Mouse (Mus musculus) T-helper 17 cell (primary cell): ENCODE results near the gene Pate2.
"Not testable (repeated sequence)": the region's sequence is repeated elsewhere in the genome, so short reads cannot be mapped to it uniquely, and the experiment has no call there.

Experiments
- in situ Hi-C, 2 experiments: fragments of 300-600 bp; cut with MboI, MseI; formaldehyde crosslinking; loops; 1 replicate in 1 of 2; 2 replicates in 1 of 2; pipeline ENCODE4 v1.15.1; 2025; ENCODE audit warnings: high pct_unique_total_duplicates in 2 of 2

Gene Pate2

DNA sequence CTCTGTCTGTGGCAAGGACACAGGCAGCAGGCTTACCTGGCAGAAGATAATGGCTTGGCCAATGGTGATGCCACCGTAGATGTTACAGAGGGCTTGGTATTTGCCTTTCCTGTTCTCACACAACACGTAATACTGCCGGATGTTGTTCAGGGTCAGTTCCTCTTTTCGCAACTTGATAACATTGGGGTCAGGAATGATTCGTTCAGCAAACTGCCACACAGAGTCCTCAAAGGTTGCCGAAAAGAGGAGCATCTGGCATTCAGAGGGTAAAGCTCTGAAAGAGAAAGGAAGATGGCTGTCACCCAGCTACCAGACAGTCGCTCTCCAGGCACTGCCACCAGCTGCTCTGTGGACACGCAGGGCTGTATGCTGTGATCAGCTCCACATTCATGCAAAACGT, 23.3 kb upstream of the Pate2 start:
- in situ Hi-C loops, result loop anchor here in 1 of 2 experiments (25.0 kb wide), 1 partner anchor 534 kb away; no protein-coding TSS in a partner anchor

DNA sequence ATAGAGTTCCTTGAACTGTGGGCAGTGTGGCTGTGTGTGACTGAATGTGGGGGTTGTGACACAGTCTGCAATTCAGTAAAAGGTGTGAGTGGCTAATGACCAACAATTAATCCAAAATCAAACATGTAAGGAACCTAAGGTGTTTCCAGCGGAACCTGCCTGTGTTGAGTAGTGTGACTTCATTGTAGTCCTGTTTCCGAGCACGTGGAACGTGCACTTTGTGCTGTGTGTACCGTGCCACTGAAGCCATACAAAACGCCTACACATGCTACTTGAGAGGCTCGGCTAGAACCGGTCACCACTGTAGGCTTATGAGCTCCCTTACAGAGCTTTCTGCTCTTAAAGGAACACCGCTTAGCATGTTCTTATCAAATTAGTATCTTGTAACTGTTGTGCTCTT, 21.6 kb upstream of the Pate2 start:
- in situ Hi-C loops, result loop anchor here in 1 of 2 experiments (25.0 kb wide), 1 partner anchor 536 kb away; no protein-coding TSS in a partner anchor

DNA sequence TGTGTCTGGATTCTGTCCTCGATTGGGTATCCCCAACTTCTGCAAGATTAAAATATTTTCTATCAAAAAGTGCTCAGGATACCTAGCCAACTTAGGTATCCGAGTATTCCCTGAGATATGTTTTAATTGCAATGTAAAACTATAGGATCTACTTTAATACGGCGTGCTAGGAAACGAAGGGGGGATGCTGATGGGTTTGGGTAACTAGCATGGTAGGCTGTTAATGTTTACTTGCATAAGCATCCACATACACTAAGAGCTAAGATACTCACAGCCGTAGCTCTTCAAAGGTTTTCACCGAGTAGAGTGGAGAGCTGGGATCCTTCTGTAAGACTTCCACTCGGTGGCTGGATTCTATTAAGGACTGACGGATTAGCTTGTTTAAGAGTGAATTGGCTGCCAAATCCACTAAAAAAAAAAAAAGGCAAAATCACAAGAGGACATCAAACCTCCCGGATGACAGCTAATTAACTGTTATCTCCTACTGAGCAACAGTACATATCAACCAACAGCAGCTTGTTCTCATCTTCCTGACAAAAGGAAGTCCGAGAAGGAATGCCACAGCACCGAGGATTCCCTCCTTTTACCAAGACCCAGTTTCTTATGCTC, 13.5 kb upstream of the Pate2 start:
- in situ Hi-C loops, result loop anchor here in 1 of 2 experiments (25.0 kb wide), 1 partner anchor 1681 kb away; no protein-coding TSS in a partner anchor

DNA sequence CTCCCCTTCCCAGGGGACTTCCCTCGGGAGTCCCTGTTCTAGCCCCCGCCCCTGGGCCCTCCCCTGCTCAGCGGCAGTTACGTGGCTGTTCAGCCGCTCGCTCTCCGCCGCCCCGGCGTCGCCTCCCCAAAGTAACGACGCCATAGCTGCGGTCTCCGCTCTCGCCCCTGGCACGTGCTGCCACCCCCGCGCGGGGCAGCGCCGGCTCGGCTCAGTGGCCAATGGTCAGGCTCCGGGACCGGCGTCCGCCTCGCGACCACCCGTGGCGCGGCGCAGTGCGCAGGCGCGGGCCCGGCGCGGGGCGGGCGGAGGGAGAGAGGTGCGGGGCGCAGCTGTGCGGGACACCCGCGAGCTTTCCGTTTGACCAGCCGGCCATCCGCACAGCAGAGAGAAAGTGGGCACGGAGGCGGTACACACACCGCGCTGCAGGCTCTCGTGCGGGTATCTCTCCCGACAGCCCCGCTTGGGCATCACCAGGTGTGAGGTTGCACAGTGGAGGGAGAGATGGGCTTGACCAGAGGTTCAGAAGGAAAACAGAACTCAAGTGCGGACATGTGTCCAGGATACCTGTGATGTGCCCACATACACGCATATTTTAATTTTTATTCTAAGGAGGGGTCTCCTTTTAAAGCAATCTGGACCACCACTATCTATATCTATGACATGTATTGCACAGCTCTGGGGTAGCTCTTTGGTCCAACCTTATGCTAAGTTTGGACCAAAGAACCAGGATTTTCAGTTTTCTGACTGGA, 11.7 kb upstream of the Pate2 start, which contains the start of the genes Ddx25 and Pus3:
TSS of gene Ddx25 (minus strand) at position 272 of the 752 bp plus-strand sequence.
TSS of gene Pus3 (plus strand) at position 339 of the 752 bp plus-strand sequence.
- in situ Hi-C loops, result loop anchor here in 1 of 2 experiments (25.0 kb wide), 1 partner anchor 1679 kb away; no protein-coding TSS in a partner anchor

DNA sequence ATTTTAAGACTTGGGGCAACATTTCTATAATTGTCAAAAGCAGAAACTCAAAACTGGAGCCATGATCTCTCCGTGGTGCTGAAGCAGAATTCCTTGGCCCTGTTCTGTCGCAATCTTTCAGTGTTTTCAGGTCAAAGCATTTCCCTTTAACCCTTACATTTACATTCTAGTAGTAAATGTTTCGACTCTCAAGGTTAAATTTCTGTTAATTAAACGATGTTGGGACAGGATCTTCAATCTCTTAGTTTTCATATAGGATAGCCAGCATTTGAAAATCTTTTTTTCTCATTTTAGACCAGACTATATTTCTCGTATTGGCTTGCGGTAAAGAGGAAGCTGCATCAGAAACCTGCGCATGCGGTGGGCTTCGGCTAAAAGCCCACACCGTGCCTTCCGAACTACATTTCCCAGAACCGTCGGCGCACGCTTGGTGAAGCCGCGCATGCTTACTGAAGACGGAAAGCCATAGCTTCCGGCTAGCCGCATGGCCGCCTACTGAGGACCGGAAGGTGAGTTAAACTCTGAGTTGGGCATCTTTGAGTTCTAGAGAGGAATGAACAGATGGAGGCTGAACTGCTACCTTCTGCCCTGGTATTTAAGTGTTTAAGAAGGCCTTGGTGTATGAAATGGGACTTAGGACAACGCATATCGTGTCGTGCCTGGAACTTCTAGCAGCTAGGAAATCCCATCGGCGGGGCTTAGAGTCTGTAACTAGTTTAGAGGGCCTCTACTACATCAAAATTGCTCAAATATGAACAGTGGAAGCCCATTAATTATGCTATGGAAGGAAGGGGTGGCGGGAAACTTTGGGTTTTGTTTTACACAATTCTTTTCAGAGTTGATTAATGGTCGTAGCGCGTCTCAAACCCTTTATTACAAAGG, 10.8 kb upstream of the Pate2 start:
- in situ Hi-C loops, result loop anchor here in 1 of 2 experiments (25.0 kb wide), 1 partner anchor 1678 kb away; no protein-coding TSS in a partner anchor

DNA sequence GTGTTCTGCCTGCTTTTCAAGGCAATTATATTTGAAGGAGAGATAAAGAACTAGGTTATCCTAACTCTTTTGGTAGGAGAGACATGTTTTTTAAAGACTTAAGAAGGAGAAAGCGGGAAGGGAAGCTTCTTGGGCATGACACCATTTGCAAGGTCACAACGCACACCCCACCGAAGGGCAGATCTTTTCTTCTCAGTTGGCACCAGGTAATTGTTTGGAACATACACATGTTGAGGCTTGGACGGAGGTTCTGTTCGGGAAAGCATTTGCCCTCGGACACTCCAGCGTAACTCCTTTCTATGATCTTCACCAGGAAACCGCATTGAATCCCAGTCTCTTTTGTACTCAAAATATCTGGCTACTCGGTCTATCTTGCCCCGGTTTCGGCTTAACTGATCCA, 9.0 kb upstream of the Pate2 start:
- in situ Hi-C loops, result loop anchor here (10.0 to 25.0 kb wide), 2 partner anchors 446 to 1676 kb away; partner anchors contain the start of gene St3gal4 (in 1 of the 2)

DNA sequence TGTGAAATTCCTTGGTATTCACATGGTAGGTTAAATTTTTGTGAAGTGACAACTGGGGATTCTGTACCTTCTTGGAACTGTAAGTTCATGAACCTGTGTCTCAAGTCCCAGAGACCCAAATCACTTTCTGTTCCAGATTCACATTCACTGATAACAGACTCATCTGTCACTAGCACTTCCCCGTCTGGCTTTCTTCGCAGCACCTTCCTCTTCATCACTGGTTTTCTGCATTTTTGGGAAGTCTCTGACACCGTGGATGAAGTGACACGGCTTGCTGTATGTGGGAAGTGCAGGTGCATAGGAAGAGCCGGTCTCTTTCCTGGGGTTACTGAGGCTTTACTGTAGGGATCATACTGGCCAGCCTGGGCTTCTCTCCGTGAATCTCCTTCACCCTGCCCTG, 8.5 kb upstream of the Pate2 start:
- in situ Hi-C loops, result loop anchor here (10.0 to 25.0 kb wide), 2 partner anchors 447 to 1676 kb away; partner anchors contain the start of gene St3gal4 (in 1 of the 2)

GRCm38 (mm10) chr9:35564536-35565240, 5.4 kb upstream of the Pate2 start:
- in situ Hi-C loops, result loop anchor here (10.0 to 25.0 kb wide), 2 partner anchors 450 to 1673 kb away; partner anchors contain the start of gene St3gal4 (in 1 of the 2)

- in situ Hi-C loops, result loop anchor here (10.0 to 25.0 kb wide), 2 partner anchors 453 to 1669 kb away; partner anchors contain the start of gene St3gal4 (in 1 of the 2)
Observed at GRCm38 (mm10) chr9:35567995-35568394, 2.1 kb upstream of the Pate2 start.

- in situ Hi-C loops, result loop anchor here in 1 of 2 experiments (25.0 kb wide), 1 partner anchor 1667 kb away; no protein-coding TSS in a partner anchor
Observed at GRCm38 (mm10) chr9:35570663-35571062, 579 bp downstream of the Pate2 start.

DNA sequence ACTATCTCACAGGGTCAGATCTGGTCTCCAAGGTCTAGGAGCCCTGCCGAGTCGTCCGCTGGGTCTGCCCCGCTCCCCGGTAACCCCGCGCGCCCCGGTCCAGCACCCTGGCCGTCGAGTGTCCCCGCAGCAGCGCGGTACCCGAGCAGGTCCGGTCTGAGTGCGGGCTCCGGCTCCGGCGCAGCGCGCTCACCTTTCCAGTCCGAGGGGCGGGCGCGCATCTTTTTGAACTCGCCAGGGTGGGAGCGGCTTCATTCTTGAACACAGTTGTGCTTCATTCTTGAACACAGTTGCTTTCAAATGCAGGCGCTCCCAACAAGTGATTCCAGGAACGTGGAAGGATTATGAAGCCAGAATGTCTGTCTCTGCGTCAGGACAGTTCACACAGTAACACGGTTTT, 4.3 kb downstream of the Pate2 start:
- in situ Hi-C loops, result loop anchor here in 1 of 2 experiments (25.0 kb wide), 1 partner anchor 1663 kb away; no protein-coding TSS in a partner anchor

DNA sequence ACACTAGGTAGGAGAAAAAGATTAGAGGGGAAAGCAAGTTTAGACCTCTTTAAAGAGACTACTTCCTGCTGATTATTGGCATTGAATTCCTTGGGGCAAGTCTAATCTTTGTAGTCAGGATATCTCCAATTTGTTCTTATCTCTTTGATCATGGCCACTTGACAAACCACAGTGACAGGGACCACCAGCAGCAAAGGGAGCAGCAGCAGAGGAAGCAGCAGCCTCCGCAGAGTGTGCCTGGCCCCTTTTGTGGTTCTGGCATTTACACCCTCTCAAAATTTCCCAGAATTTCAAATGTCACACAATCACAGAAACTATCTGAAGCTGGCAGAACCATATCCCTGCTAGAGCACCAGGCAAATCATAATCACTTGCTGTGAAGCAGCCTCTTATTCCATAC, 17.6 kb downstream of the Pate2 start:
- in situ Hi-C loops, result loop anchor here in 1 of 2 experiments (10.0 kb wide), 1 partner anchor 1117 kb away; no protein-coding TSS in a partner anchor

DNA sequence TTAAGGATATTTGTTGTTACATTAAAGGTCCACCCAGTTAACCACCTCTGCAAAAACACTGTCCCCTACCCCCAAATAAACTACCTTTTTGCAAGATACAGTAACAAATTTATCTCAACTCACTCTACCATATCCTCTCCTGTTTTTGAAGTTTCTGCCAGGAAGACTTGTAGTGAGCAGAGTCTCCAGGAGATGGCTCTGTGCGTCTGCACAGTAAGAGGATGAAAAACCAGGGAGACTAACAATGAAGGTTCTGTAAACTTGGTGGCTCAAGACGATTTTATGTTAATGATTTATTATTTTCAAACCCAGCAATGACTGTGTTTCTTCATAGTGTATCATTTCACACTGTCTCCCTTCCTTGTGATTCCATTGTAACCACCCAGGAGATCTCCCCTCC, 22.8 kb downstream of the Pate2 start:
- in situ Hi-C loops, result no loop called here

- in situ Hi-C loops, result no loop called here
Observed at GRCm38 (mm10) chr9:35607647-35608405, 37.7 kb downstream of the Pate2 start.

DNA sequence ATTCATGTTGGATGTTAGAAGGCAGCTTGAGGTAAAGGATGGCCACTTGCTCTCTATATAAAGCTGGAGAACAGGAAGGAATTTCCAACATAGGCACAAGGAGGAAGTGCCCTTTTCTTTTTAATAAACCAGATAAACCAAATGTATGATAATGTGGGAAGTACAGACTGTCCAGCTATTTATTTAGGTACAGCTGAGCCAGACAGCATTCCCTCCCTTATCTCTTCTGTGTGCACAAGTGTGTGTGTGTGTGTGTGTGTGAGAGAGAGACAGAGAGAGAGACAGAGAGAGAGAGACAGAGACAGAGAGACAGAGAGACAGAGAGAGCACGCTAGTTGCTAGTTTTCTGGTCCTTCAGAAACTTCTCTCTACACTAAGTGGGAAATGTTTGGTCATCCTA, 41.8 kb downstream of the Pate2 start, which contains the start of gene Pate4:
TSS of gene Pate4 (minus strand) at position 101 of the 400 bp plus-strand sequence.
- in situ Hi-C loops, result no loop called here

- in situ Hi-C loops, result no loop called here
Observed at GRCm38 (mm10) chr9:35614005-35614404, 43.9 kb downstream of the Pate2 start.

- in situ Hi-C loops, result not testable (repeated sequence)
Observed at GRCm38 (mm10) chr9:35616784-35617183, 46.7 kb downstream of the Pate2 start.

- in situ Hi-C loops, result no loop called here
Observed at GRCm38 (mm10) chr9:35632981-35633380, 62.9 kb downstream of the Pate2 start.

DNA sequence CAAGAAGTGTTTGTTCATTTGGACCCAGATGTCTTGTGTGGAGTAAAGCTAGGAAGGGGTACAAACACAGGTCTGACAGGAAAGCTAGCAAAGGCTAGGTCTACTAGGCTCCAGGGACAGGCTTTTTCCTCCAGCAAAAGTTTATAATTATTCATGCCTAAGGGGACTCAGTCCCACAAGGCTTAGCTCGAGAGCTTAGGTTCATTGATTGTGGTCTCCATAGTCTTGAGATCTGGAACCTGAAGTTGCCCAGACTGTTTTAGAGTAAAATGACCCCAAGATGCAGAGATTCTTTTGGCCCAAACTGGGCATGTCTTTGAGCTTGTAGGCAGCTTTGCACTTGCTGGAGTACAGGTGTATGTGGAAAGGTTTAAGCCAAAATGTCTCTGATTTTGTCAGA, 78.0 kb downstream of the Pate2 start, which contains the start of gene Pate3:
TSS of gene Pate3 (minus strand) at position 101 of the 400 bp plus-strand sequence.
- in situ Hi-C loops, result no loop called here
